Mouse (Mus musculus): ENCODE data around the gene Ddx42. TPM values are rescaled to one million over a fixed set of nuclear protein-coding genes. Genes with fewer than 3 reads are reported as not detected.
A peak's percentile ranks its signal among the peaks of the same experiment; 100 is the strongest.

Gene Ddx42
- polyA plus RNA-seq, 1 experiment: 5.2 TPM

DNA sequence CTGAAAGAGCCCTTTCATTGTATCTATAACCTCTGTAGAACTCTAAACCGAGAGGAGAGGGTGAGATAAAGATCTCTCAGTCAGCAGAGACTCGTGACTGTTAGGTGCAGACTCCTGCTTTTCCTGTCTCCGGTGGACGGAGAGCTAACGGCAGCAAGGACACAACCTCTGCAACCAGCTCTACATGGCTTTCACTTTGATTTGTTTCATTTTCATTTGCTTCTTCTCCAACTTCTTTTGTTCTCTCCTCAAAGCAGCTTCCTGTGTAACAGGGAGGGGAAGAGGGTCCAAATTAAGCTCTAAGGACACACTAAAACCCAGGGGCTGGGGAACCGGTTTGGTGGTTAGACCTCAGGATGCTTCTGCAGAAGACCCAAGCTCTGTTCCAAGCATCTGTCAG is 16.0 kb upstream of the Ddx42 start:
- peaks cover 43% of the 10 kb centered on the region for H3K36me3 ChIP-seq (ENCODE audit: control insufficient read depth, insufficient read depth, low read length)

DNA sequence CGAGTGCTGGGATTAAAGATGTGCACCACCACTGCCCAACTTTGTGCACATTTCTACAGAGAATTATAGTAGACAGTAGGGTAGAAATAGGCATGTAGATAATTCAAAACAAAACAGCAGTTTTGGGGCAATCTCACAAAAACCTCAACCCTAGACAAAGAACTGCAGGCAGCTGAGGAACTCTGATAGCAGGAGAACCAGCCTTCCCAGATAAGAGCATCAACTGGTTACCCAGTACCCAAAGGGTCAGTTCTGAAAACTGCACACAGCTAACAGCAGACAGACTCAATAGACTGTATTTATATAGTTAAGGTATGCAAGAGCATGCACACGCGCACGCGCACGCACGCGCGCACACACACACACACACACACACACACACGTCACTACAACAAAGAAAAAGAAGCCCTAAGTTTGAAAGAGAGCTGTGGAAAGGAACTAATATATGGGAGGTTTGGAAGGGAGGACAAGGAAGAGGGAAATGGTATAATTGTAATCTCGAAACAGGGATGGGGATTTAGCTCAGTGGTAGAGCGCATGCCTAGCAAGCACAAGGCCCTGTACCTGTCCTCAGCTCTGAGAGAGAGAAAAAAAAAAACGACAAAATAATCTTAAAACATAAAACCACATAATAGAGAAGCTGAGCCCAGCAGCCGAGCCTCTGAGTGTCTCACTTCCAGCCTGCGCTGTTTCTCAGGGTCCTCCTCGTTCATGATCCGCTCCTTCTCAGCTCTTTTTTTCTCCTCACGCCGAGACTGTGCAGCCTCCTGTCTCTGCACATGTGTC is 15.2 kb upstream of the Ddx42 start:
- 86% methylated on average over 19 of the region's 19 CpGs for WGBS
- Histone ChIP-seq H3K4me3 (ENCODE audit: low read depth, low read length) (no peak overlapping the region), H3K4me1 (ENCODE audit: control insufficient read depth, insufficient read depth, insufficient read length, low read length) (no peaks in the 10 kb centered on the region), H3K27me3 (ENCODE audit: control insufficient read depth, insufficient read depth, low read length) (no peaks in the 10 kb centered on the region), H3K36me3 (ENCODE audit: control insufficient read depth, insufficient read depth, low read length) (peaks cover 47% of the 10 kb centered on the region), H3K27ac (ENCODE audit: insufficient read depth, low read depth, low read length) (no peak overlapping the region)
- TF ChIP-seq POLR2A (IDR thresholded peaks at IDR 0.05; ENCODE audit: low read depth, low read length) (no peak), CTCF (IDR thresholded peaks at IDR 0.05; ENCODE audit: extremely low read depth, insufficient read length, insufficient replicate concordance, low read depth, low read length) (no peak)

More for the DNA sequence above, 16.0 kb upstream of the Ddx42 start:
- Histone ChIP-seq H3K27me3 (ENCODE audit: control insufficient read depth, insufficient read depth, low read length) (no peaks in the 10 kb centered on the region), H3K4me3 (ENCODE audit: low read depth, low read length) (no peak overlapping the region), H3K4me1 (ENCODE audit: control insufficient read depth, insufficient read depth, insufficient read length, low read length) (no peaks in the 10 kb centered on the region), H3K27ac (ENCODE audit: insufficient read depth, low read depth, low read length) (peak overlapping the region; percentile 20; the same call in 1 of the 2 replicates)
- WGBS: 66% methylated on average over 6 of the region's 6 CpGs
- TF ChIP-seq CTCF (IDR thresholded peaks at IDR 0.05; ENCODE audit: extremely low read depth, insufficient read length, insufficient replicate concordance, low read depth, low read length): no peak
- TF ChIP-seq POLR2A (IDR thresholded peaks at IDR 0.05; ENCODE audit: low read depth, low read length): no peak

DNA sequence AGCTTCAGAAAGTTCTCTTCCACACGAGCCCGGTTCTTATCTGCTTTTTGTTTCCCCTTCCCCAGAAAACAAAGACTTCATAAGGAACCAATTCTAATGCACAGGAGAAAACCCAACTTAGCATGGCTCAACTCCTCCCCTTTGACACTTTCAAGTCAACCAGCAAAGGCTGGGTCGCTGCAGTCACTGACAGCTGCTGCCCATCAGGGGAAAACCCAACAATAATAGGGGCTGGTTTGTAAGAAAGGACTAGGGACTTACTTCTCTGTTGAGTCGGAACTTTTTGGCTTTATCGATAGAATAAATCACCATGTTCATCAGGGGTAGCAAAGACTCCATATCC is 14.6 kb upstream of the Ddx42 start, which contains the start of gene Strada:
Gene Strada (minus strand): TSS at position 46 of the 343 bp plus-strand sequence.
- 72% methylated on average over 5 of the region's 5 CpGs for WGBS
- no peak within 1 kb of the TSS for H3K4me3 ChIP-seq (ENCODE audit: low read depth, low read length)
- no peaks in the 10 kb centered on the region for H3K27me3 ChIP-seq (ENCODE audit: control insufficient read depth, insufficient read depth, low read length)
- peak within 1 kb of the TSS; percentile 20; the same call in 1 of the 2 replicates for H3K27ac ChIP-seq (ENCODE audit: insufficient read depth, low read depth, low read length)
- no peak for TF ChIP-seq CTCF (IDR thresholded peaks at IDR 0.05; ENCODE audit: extremely low read depth, insufficient read length, insufficient replicate concordance, low read depth, low read length)
- TF ChIP-seq POLR2A (IDR thresholded peaks at IDR 0.05; ENCODE audit: low read depth, low read length): no peak
- H3K36me3 ChIP-seq (ENCODE audit: control insufficient read depth, insufficient read depth, low read length): peaks cover 53% of the 10 kb centered on the region
- H3K4me1 ChIP-seq (ENCODE audit: control insufficient read depth, insufficient read depth, insufficient read length, low read length): no peaks in the 10 kb centered on the region

DNA sequence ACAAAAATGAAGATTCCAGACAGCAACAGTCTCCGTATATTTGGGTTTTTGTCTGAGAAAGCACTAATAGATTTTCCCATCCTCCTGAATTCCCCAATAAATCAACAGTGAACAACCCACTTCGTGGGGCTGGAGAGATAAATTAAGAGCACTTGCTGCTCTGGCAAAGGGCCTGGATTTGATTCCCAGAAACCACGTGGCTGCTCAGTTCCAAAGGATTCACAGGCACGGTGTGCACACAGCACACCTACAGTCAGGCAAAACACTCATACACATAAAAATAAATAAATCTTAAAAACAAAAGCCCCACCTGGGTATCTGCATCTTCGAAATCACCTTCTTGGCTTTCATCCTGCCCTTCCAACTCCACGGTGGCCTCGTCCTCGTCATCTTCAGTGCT is 4.0 kb upstream of the Ddx42 start:
- H3K4me1 ChIP-seq (ENCODE audit: control insufficient read depth, insufficient read depth, insufficient read length, low read length): peaks cover 6% of the 10 kb centered on the region; the same call in 1 of the 2 replicates
- H3K36me3 ChIP-seq (ENCODE audit: control insufficient read depth, insufficient read depth, low read length): peaks cover 35% of the 10 kb centered on the region
- no peak overlapping the region for H3K4me3 ChIP-seq (ENCODE audit: low read depth, low read length)
- whole genome bisulfite sequencing: 81% methylated on average over 8 of the region's 8 CpGs
- TF ChIP-seq CTCF (IDR thresholded peaks at IDR 0.05; ENCODE audit: extremely low read depth, insufficient read length, insufficient replicate concordance, low read depth, low read length): no peak
- TF ChIP-seq POLR2A (IDR thresholded peaks at IDR 0.05; ENCODE audit: low read depth, low read length): no peak
- no peak overlapping the region for H3K27ac ChIP-seq (ENCODE audit: insufficient read depth, low read depth, low read length)
- H3K27me3 ChIP-seq (ENCODE audit: control insufficient read depth, insufficient read depth, low read length): no peaks in the 10 kb centered on the region

DNA sequence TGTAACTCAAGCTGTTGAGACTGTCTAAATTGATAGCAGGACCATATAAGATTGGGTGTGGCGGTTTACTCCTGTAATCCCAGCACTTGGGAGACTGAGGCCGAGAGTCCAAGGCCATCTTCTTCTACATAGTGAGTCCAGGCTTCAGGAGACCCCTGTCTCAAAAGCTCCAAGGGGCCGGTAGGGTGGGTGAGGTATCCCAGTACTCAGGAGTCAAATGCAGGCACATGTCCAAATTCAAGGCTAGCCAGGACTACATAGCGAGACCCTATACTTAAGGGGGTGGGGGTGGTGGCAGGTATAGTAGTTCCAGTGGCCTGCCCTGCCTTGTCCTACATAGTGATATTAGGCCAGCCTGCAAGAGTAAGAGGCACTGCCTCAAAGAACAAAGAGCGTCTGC is 1.9 kb upstream of the Ddx42 start:
- 67% methylated on average over 5 of the region's 5 CpGs for WGBS
- peaks cover 6% of the 10 kb centered on the region; the same call in 1 of the 2 replicates for H3K4me1 ChIP-seq (ENCODE audit: control insufficient read depth, insufficient read depth, insufficient read length, low read length)
- TF ChIP-seq POLR2A (IDR thresholded peaks at IDR 0.05; ENCODE audit: low read depth, low read length) (no peak), CTCF (IDR thresholded peaks at IDR 0.05; ENCODE audit: extremely low read depth, insufficient read length, insufficient replicate concordance, low read depth, low read length) (no peak)
- H3K36me3 ChIP-seq (ENCODE audit: control insufficient read depth, insufficient read depth, low read length): peaks cover 20% of the 10 kb centered on the region
- H3K27me3 ChIP-seq (ENCODE audit: control insufficient read depth, insufficient read depth, low read length): no peaks in the 10 kb centered on the region
- no peak overlapping the region for H3K4me3 ChIP-seq (ENCODE audit: low read depth, low read length)
- H3K27ac ChIP-seq (ENCODE audit: insufficient read depth, low read depth, low read length): no peak overlapping the region

DNA sequence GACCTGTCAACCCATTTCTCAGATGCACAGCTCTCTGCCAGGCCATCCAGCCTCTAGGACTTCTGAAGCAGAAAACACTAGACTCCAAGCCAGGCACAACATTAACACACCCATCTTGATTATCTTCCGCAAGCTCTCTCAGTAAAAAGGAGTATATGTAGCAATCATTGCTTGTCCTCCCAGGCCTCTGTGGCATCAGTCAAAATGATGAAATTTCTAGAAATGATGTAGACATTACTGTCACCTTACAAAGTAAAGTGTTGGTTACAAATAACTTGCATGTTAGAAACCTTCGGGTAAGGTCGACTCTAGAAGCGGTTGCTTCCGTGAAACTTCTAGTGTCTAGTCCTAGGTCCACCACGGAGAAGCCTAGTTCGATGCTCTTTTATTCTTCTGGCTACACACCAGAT is 1.3 kb upstream of the Ddx42 start:
- no peak overlapping the region for H3K4me3 ChIP-seq (ENCODE audit: low read depth, low read length)
- peaks cover 6% of the 10 kb centered on the region; the same call in 1 of the 2 replicates for H3K4me1 ChIP-seq (ENCODE audit: control insufficient read depth, insufficient read depth, insufficient read length, low read length)
- no peaks in the 10 kb centered on the region for H3K27me3 ChIP-seq (ENCODE audit: control insufficient read depth, insufficient read depth, low read length)
- 5% methylated on average over 7 of the region's 7 CpGs for WGBS
- peak overlapping the region; percentile 67 for H3K27ac ChIP-seq (ENCODE audit: insufficient read depth, low read depth, low read length)
- H3K36me3 ChIP-seq (ENCODE audit: control insufficient read depth, insufficient read depth, low read length): peaks cover 15% of the 10 kb centered on the region
- TF ChIP-seq CTCF (IDR thresholded peaks at IDR 0.05; ENCODE audit: extremely low read depth, insufficient read length, insufficient replicate concordance, low read depth, low read length): no peak
- no peak for TF ChIP-seq POLR2A (IDR thresholded peaks at IDR 0.05; ENCODE audit: low read depth, low read length)

DNA sequence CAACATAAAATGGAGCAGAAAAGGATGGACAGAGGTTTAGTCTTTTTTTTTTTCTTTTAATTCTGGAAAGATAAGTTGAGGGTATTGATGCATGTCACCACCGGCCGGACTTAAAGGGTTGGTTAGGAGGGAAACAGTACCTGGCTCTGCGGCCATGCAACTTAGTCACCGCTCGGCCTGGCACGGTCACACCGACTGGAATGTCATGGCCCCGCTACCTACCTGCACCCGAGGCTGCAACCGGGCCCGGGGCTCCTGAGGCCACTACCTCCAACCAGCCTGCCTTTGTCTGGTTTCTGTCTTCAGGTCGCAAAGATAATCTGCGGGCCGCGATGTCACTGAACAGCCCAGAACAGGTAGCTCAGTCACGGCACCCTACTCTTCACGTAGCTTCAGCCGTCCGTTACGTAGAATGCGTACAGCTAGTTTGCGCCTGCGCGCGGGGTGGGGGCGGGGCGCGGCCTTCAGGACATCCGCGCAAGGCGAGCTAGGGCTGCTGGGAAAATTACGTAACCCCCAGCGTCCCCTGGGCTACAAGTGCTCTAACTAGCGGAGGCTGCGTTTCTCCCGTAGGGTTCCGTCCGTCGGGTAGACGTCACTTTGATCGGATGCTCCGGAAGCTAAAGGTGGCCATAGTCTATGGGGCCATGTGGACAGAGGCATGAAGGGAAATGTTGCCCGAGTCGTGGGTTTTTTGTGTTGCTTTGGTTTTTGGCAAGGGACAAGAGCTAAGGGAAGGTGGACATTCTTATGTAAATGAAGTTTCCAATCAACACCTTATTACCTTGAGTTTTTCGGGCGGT is 598 bp upstream of the Ddx42 start, which contains the start of gene Ccdc47:
Gene Ccdc47 (minus strand): TSS at position 418 of the 803 bp plus-strand sequence.
- WGBS: under 1% methylated on average over 46 of the region's 46 CpGs
- peaks cover 6% of the 10 kb centered on the region; the same call in 1 of the 2 replicates for H3K4me1 ChIP-seq (ENCODE audit: control insufficient read depth, insufficient read depth, insufficient read length, low read length)

More for the DNA sequence above, 598 bp upstream of the Ddx42 start, which contains the start of gene Ccdc47:
- TF ChIP-seq CTCF (IDR thresholded peaks at IDR 0.05; ENCODE audit: extremely low read depth, insufficient read length, insufficient replicate concordance, low read depth, low read length) (no peak), POLR2A (IDR thresholded peaks at IDR 0.05; ENCODE audit: low read depth, low read length) (peak; percentile 62)
- H3K27me3 ChIP-seq (ENCODE audit: control insufficient read depth, insufficient read depth, low read length): no peaks in the 10 kb centered on the region
- H3K4me3 ChIP-seq (ENCODE audit: low read depth, low read length): peak within 1 kb of the TSS; percentile 99
- H3K36me3 ChIP-seq (ENCODE audit: control insufficient read depth, insufficient read depth, low read length): peaks cover 10% of the 10 kb centered on the region
- peak within 1 kb of the TSS; percentile 99 for H3K27ac ChIP-seq (ENCODE audit: insufficient read depth, low read depth, low read length)
